Mouse (Mus musculus) spleen, postnatal 0 days (tissue): ENCODE results near the gene Gm21882. TPM values are rescaled to one million over a fixed set of nuclear protein-coding genes. Genes with fewer than 3 reads are reported as not detected.

Experiments
- polyA plus RNA-seq: library from polyadenylated mRNA; unstranded; fragments of >200 nt; fragmentation: Nextera tagmentation; extraction: Ambion mirVana; gene quantifications from 2 replicates; pipeline ENCODE4 v1.2.1, GENCODE M21; 2015

Gene Gm21882
- not detected in 2 replicates for polyA plus RNA-seq

GRCm38 (mm10) chrY:40381423-40381822, at the start of gene Gm21882:
Gene Gm21882, minus strand, starts transcription at chrY:40381523.

Other genes with a start within 250 kb of the Gm21882 start
- not detected in 2 replicates for gene Gm21865, start 64.6 kb downstream of the Gm21882 start, polyA plus RNA-seq